Mouse (Mus musculus): ENCODE data around the gene Gsx2. TPM values are rescaled to one million over a fixed set of nuclear protein-coding genes. Genes with fewer than 3 reads are reported as not detected.

Gsx2 gene
- polyA plus RNA-seq, 1 experiment: not detected

- Histone ChIP-seq H3K4me1 (ENCODE audit: control insufficient read depth, insufficient read depth, low read length) (no peaks in the 10 kb centered on the region), H3K4me3 (replicated peaks; ENCODE audit: control insufficient read depth, low read depth, low read length) (no peak overlapping the region), H3K27ac (ENCODE audit: control insufficient read depth, insufficient read depth, low read depth, low read length, poor library complexity) (no peak overlapping the region)
- TF ChIP-seq CTCF (IDR thresholded peaks at IDR 0.05; ENCODE audit: control insufficient read depth, insufficient read depth, low read length): no peak
- no peak for TF ChIP-seq POLR2A (IDR thresholded peaks at IDR 0.05; ENCODE audit: borderline replicate concordance, control insufficient read depth, low read depth, low read length)
- WGBS: 6% methylated on average over 14 of the region's 14 CpGs
These were observed 7.7 kb downstream of the Gsx2 start for GRCm38 (mm10) chr5:75083061-75083460.

GRCm38 (mm10) chr5:75083591-75084392, 8.4 kb downstream of the Gsx2 start:
- 6% methylated on average over 27 of the region's 27 CpGs for WGBS

GRCm38 (mm10) chr5:75084393-75084870, 9.0 kb downstream of the Gsx2 start:
- Histone ChIP-seq H3K27ac (ENCODE audit: control insufficient read depth, insufficient read depth, low read depth, low read length, poor library complexity) (no peak overlapping the region), H3K4me1 (ENCODE audit: control insufficient read depth, insufficient read depth, low read length) (no peaks in the 10 kb centered on the region), H3K4me3 (replicated peaks; ENCODE audit: control insufficient read depth, low read depth, low read length) (no peak overlapping the region)
- 9% methylated on average over 8 of the region's 8 CpGs for WGBS
- TF ChIP-seq POLR2A (IDR thresholded peaks at IDR 0.05; ENCODE audit: borderline replicate concordance, control insufficient read depth, low read depth, low read length) (no peak), CTCF (IDR thresholded peaks at IDR 0.05; ENCODE audit: control insufficient read depth, insufficient read depth, low read length) (no peak)

More at GRCm38 (mm10) chr5:75083591-75084392, 8.4 kb downstream of the Gsx2 start:
- H3K4me3 ChIP-seq (replicated peaks; ENCODE audit: control insufficient read depth, low read depth, low read length): no peak overlapping the region
- H3K27ac ChIP-seq (ENCODE audit: control insufficient read depth, insufficient read depth, low read depth, low read length, poor library complexity): no peak overlapping the region
- H3K4me1 ChIP-seq (ENCODE audit: control insufficient read depth, insufficient read depth, low read length): no peaks in the 10 kb centered on the region
- TF ChIP-seq CTCF (IDR thresholded peaks at IDR 0.05; ENCODE audit: control insufficient read depth, insufficient read depth, low read length) (no peak), POLR2A (IDR thresholded peaks at IDR 0.05; ENCODE audit: borderline replicate concordance, control insufficient read depth, low read depth, low read length) (no peak)

DNA sequence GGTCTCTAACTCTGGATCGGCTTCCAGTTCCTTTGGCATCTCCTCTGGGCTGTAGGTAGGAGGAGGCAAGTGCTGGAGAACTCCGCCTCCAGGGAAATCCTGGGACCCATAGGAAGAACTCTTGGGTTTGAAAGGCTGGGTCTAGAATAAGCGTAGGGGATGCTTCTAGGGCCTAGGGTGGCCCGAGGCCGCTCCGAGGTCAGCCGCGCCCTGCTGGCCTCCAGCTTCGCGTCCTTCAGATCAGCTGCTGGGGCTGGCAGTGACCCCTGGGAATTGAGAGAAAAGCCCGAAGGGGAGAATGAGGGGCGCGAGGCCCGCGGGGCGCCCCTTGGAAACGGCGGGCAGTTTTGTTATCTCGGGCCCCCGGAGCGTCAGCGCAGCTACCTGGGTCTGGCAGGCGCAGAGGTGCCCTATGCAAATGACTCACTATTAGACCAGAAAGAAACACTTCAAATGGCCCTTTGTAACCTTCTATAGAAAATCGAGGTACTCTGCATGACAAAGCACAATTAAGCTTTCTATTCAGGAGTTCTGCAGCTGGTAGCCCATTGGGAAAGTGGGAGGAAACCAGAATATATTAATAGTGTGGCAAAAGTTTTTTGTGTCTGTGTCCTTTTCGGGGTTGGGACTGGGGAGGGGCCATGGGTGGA, 9.6 kb downstream of the Gsx2 start:
- Histone ChIP-seq H3K4me1 (ENCODE audit: control insufficient read depth, insufficient read depth, low read length) (no peaks in the 10 kb centered on the region), H3K27ac (ENCODE audit: control insufficient read depth, insufficient read depth, low read depth, low read length, poor library complexity) (no peak overlapping the region), H3K4me3 (replicated peaks; ENCODE audit: control insufficient read depth, low read depth, low read length) (no peak overlapping the region)
- TF ChIP-seq CTCF (IDR thresholded peaks at IDR 0.05; ENCODE audit: control insufficient read depth, insufficient read depth, low read length) (no peak), POLR2A (IDR thresholded peaks at IDR 0.05; ENCODE audit: borderline replicate concordance, control insufficient read depth, low read depth, low read length) (no peak)
- WGBS: 7% methylated on average over 25 of the region's 25 CpGs

- Histone ChIP-seq H3K4me3 (replicated peaks; ENCODE audit: control insufficient read depth, low read depth, low read length) (no peak overlapping the region), H3K4me1 (ENCODE audit: control insufficient read depth, insufficient read depth, low read length) (no peaks in the 10 kb centered on the region), H3K27ac (ENCODE audit: control insufficient read depth, insufficient read depth, low read depth, low read length, poor library complexity) (no peak overlapping the region)
- WGBS: 11% methylated on average over 17 of the region's 17 CpGs
- TF ChIP-seq CTCF (IDR thresholded peaks at IDR 0.05; ENCODE audit: control insufficient read depth, insufficient read depth, low read length): no peak
These were observed 10.1 kb downstream of the Gsx2 start for GRCm38 (mm10) chr5:75085521-75085875.

DNA sequence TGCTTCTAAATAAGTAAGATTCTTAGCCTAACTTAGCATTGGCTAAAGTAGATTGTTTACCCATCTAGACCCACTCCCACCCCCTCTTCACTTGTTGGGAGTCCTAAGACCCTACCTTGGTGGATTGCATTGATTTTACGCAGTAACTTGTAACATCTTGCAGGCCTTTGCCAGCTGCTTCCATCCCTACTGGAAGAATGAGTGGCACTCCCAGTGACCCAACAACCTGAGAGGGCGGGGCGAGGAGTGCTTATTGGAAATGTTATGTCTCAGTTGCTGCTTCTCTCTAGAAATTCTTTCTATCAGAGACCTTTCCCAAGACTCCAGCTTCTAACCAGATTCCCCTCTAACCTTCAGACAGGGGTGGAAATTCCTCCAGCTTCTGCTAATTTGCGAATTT, 10.5 kb downstream of the Gsx2 start:
- no peak overlapping the region for H3K4me3 ChIP-seq (replicated peaks; ENCODE audit: control insufficient read depth, low read depth, low read length)
- no peak overlapping the region for H3K27ac ChIP-seq (ENCODE audit: control insufficient read depth, insufficient read depth, low read depth, low read length, poor library complexity)
- WGBS: 31% methylated on average over 4 of the region's 4 CpGs
- TF ChIP-seq POLR2A (IDR thresholded peaks at IDR 0.05; ENCODE audit: borderline replicate concordance, control insufficient read depth, low read depth, low read length) (no peak), CTCF (IDR thresholded peaks at IDR 0.05; ENCODE audit: control insufficient read depth, insufficient read depth, low read length) (no peak)
- no peaks in the 10 kb centered on the region for H3K4me1 ChIP-seq (ENCODE audit: control insufficient read depth, insufficient read depth, low read length)

DNA sequence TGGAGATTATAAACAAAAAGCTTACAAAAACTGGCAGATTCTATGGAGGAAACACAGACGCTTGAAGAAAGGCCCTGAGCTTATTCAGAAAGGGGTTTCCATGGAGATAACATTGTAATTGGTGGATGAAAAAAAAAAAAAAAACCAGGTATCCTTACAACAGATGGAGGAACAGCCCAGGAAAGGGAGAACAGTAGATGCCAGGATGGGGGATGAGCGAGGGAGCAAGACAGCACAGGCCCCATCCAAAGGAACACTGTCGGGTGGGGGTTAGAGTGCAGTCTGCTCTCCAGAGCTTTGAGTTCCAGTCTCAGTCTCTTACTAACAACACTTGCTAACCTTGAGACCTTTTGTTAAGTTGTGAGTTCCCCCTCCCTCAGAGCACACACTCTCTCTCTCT, 31.1 kb downstream of the Gsx2 start:
- TF ChIP-seq POLR2A (IDR thresholded peaks at IDR 0.05; ENCODE audit: borderline replicate concordance, control insufficient read depth, low read depth, low read length): no peak
- TF ChIP-seq CTCF (IDR thresholded peaks at IDR 0.05; ENCODE audit: control insufficient read depth, insufficient read depth, low read length): no peak
- WGBS: 74% methylated on average over 3 of the region's 3 CpGs
- no peak overlapping the region for H3K4me3 ChIP-seq (replicated peaks; ENCODE audit: control insufficient read depth, low read depth, low read length)
- no peak overlapping the region for H3K27ac ChIP-seq (ENCODE audit: control insufficient read depth, insufficient read depth, low read depth, low read length, poor library complexity)
- H3K4me1 ChIP-seq (ENCODE audit: control insufficient read depth, insufficient read depth, low read length): no peaks in the 10 kb centered on the region

DNA sequence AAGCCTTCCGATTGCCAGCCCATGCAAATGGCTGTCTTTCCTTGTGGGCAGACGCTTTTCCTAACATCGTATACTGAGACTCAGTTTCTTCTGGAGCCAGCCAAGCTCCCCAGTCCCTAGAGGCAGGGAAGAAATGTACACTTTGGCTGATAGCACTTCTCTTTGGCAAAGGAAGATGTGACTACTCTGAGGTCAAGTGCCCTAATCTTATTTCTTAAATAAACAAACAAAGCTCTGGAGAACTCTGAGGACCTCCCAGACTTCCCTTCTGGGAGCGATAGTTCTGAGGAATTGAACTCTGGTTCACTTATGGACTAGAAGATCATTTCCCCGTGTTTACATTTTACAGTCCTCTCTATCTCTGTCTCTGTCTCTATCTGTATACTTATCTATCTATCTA, 34.0 kb downstream of the Gsx2 start:
- WGBS: 53% methylated on average over 5 of the region's 5 CpGs

More for the DNA sequence above, 34.0 kb downstream of the Gsx2 start:
- Histone ChIP-seq H3K4me1 (ENCODE audit: control insufficient read depth, insufficient read depth, low read length) (no peaks in the 10 kb centered on the region), H3K4me3 (replicated peaks; ENCODE audit: control insufficient read depth, low read depth, low read length) (no peak overlapping the region), H3K27ac (ENCODE audit: control insufficient read depth, insufficient read depth, low read depth, low read length, poor library complexity) (no peak overlapping the region)
- TF ChIP-seq CTCF (IDR thresholded peaks at IDR 0.05; ENCODE audit: control insufficient read depth, insufficient read depth, low read length): no peak
- no peak for TF ChIP-seq POLR2A (IDR thresholded peaks at IDR 0.05; ENCODE audit: borderline replicate concordance, control insufficient read depth, low read depth, low read length)
